Mouse (Mus musculus) megakaryocyte, embryonic 14.5 days (primary cell): ENCODE measurements around the gene Dnaja3.

Experiments
- FLI1 ChIP-seq: IDR thresholded peaks from 2 replicates; pipeline ENCODE4 v1.6.1; 2012; ENCODE audit warnings: low read length, inconsistent platforms, mixed read lengths
- GATA1 ChIP-seq: IDR thresholded peaks from 3 replicates; pipeline ENCODE4 v1.6.1; 2012; ENCODE audit warnings: mixed read lengths, low read length, inconsistent platforms, borderline replicate concordance

DNA sequence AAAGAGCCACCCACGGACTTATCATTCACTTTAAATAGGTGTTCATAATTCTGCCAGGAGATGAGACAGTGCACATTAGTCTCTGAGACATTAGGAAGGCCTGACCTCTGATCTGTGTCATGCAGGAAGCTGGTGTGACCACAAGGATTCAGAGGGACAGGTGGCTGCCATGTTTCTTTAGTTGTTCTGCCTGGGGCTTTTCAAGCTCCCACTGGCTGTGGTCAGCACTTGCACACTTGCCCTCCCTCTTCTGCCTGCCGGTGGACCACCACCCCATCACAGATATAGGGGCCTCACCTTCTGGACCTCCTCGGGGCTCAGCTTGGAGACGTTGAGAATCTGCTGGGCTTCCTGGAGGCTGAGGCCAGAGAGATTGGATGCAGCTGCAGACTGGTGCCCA lies 23.0 kb upstream of the Dnaja3 start:
- TF ChIP-seq FLI1 (no peak), GATA1 (no peak)
